Mouse (Mus musculus): Measurements from ENCODE around the gene Gm4214. TPM values are rescaled to one million over a fixed set of nuclear protein-coding genes. Genes with fewer than 3 reads are reported as not detected.
"Not testable (repeated sequence)": the region's sequence is repeated elsewhere in the genome, so short reads cannot be mapped to it uniquely, and the experiment has no call there.

Gene Gm4214
- total RNA-seq (2017): not detected in 2 replicates

DNA sequence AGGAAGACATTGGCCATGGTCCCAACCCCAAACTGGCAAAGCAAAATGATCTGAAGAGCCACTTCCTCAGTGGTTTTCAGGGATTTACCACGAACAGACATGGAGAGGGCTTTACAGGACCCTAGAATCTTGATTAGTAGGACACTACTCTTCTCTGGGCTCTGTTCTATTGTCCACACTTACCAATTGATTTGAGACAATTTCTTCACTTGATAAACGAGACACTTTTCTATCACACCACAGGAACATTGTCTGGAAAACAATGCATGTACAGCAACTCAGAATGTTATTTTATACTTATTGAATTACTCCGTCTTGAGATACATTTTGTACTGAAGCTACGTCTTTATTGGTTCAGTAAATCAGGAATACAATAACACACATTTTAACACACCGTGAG, at the start of gene Gm4214:
Gene Gm4214, minus strand, starts transcription at position 101 of the 400 bp plus-strand sequence.
- ATAC-seq (replicated peaks; ENCODE audit: low read depth, poor library complexity, severe bottlenecking): not testable (repeated sequence)

DNA sequence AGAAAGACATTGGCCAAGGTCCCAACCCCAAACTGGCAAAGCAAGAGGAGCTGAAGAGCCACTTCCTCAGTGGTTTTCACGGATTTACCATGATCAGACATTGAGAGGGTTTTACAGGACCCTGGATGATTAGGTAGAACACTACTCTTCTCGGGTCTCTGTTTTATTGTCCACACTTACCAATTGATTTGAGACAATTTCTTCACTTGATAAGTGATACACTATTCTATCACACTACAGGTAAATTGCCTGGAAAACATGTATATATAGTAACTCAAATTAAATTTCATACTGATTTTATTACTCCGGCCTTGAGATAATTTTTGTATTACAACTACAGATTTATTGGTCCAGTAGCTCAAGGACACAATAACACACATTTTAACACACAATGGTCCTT, 35.4 kb upstream of the Gm4214 start, which contains the start of gene Gm4216:
Gene Gm4216, minus strand, starts transcription at position 101 of the 400 bp plus-strand sequence.
- not testable (repeated sequence) for ATAC-seq (replicated peaks; ENCODE audit: low read depth, poor library complexity, severe bottlenecking)

Other genes with a start within 250 kb of the Gm4214 start
- gene Vmn1r157, start 223.0 kb downstream of the Gm4214 start, total RNA-seq (2017): not detected in 2 replicates
- not detected in 2 replicates for gene Vmn1r158, start 193.9 kb downstream of the Gm4214 start, total RNA-seq (2017)
- gene Vmn1r159, start 141.1 kb downstream of the Gm4214 start, total RNA-seq (2017): not detected in 2 replicates
- not detected in 2 replicates for gene Vmn1r160, start 113.4 kb downstream of the Gm4214 start, total RNA-seq (2017)
- gene Gm4216, start 35.2 kb upstream of the Gm4214 start, total RNA-seq (2017): not detected in 2 replicates
- gene Vmn1r163, start 70.9 kb upstream of the Gm4214 start, total RNA-seq (2017): not detected in 2 replicates
- not detected in 2 replicates for gene Gm8720, start 82.8 kb upstream of the Gm4214 start, total RNA-seq (2017)
- not detected in 2 replicates for gene Gm10662, start 159.8 kb upstream of the Gm4214 start, total RNA-seq (2017)
- not detected in 2 replicates for gene Vmn1r165, start 232.7 kb upstream of the Gm4214 start, total RNA-seq (2017)